Mouse (Mus musculus) intestine, embryonic 16.5 days (tissue): ENCODE measurements around the gene Pcnp. TPM values are rescaled to one million over a fixed set of nuclear protein-coding genes. Genes with fewer than 3 reads are reported as not detected.

Experiments
- microRNA-seq: library from miRNA; unstranded; fragments of <30 nt; microRNA quantifications from one replicate; pipeline ENCODE4, GENCODE M21; 2016
- polyA plus RNA-seq: library from polyadenylated mRNA; unstranded; fragments of >200 nt; fragmentation: Nextera tagmentation; extraction: Ambion mirVana; gene quantifications from 2 replicates; pipeline ENCODE4 v1.2.1, GENCODE M21; 2015

Pcnp gene
- polyA plus RNA-seq, 1 experiment from 2014 or later = 177 TPM

Small RNA genes lying within 50 kb of the gene (microRNA-seq; reads per million reads assigned to microRNA genes)
- gene Gm24047 = not detected

Other genes starting within 250 kb of the Pcnp start
- 8.8 and 10.2 TPM in 2 replicates for gene Nfkbiz, start 190.8 kb downstream of the Pcnp start, polyA plus RNA-seq
- 1.5 and 1.7 TPM in 2 replicates for gene Nxpe3, start 134.5 kb downstream of the Pcnp start, polyA plus RNA-seq
- gene Cep97, start 94.9 kb downstream of the Pcnp start, polyA plus RNA-seq = 4.7 and 5.8 TPM in 2 replicates
- gene Rpl24, start 63.5 kb downstream of the Pcnp start, polyA plus RNA-seq = 606 and 662 TPM in 2 replicates
- gene Zbtb11, start 55.9 kb downstream of the Pcnp start, polyA plus RNA-seq = 12.0 and 12.7 TPM in 2 replicates
- 25.7 and 30.4 TPM in 2 replicates for gene Trmt10c, start 8.1 kb upstream of the Pcnp start, polyA plus RNA-seq
- gene Senp7, start 18.6 kb upstream of the Pcnp start, polyA plus RNA-seq = 14.9 and 20.5 TPM in 2 replicates
- 0.05 and 0.06 TPM in 2 replicates for gene Impg2, start 174.6 kb upstream of the Pcnp start, polyA plus RNA-seq